Comparison of ENCODE assay signal across 16 mouse cellular contexts in genomic region chr2:57411551-57411950, GRCm38 (mm10).
"Had no signal": no experiment of that assay in that cellular context is flagged by ENCODE, and none has a peak within 500 bp of the region (broad histone marks: within the 10 kb centered on the region; RNA-seq: fewer than 3 reads in every experiment).

No protein-coding gene starts in this region.

- H3K4me1 ChIP-seq: neural tube, embryonic 13.5 days; neural tube, embryonic 15.5 days; stomach, embryonic 15.5 days had no signal

- H3K27ac ChIP-seq: neural tube, embryonic 13.5 days; neural tube, embryonic 15.5 days; stomach, embryonic 15.5 days; stomach, postnatal 0 days had no signal

- H3K27me3 ChIP-seq: neural tube, embryonic 13.5 days; neural tube, embryonic 15.5 days; stomach, embryonic 15.5 days had no signal

- H3K9me3 ChIP-seq: neural tube, embryonic 13.5 days; neural tube, embryonic 15.5 days; stomach, embryonic 15.5 days had no signal

- H3K4me3 ChIP-seq: neural tube, embryonic 13.5 days; neural tube, embryonic 15.5 days; stomach, embryonic 15.5 days had no signal

- H3K36me3 ChIP-seq: neural tube, embryonic 13.5 days; neural tube, embryonic 15.5 days; stomach, embryonic 15.5 days had no signal

- H3K9ac ChIP-seq: neural tube, embryonic 13.5 days; neural tube, embryonic 15.5 days; stomach, embryonic 15.5 days had no signal

- H3K4me2 ChIP-seq: neural tube, embryonic 13.5 days; neural tube, embryonic 15.5 days; stomach, embryonic 15.5 days had no signal

- DNase-seq: retina, postnatal 1 day; right cerebral cortex, adult 18-20 months; right cerebral cortex, postnatal 14 days; right cerebral cortex, postnatal 25 days; right cerebral cortex, postnatal 4 days; spleen, adult 18-20 months; thymus, adult 18-20 months; thymus, adult 2 months; thymus, postnatal 14 days; thymus, postnatal 25 days; thymus, postnatal 36 days; thymus, postnatal 4 days had no signal
